Mouse (Mus musculus) forebrain, embryonic 15.5 days (tissue): ENCODE measurements around the gene Ptk7. TPM values are rescaled to one million over a fixed set of nuclear protein-coding genes. Genes with fewer than 3 reads are reported as not detected.

Experiments used
- ATAC-seq: fragments of 200-750 bp; cut with Nextera tagmentation; replicated peaks from 2 replicates; pipeline ENCODE4 v1.8.0; 2017; ENCODE audit warnings: mild to moderate bottlenecking, moderate TSS enrichment, moderate library complexity
- H3K27ac ChIP-seq: fragments of 300-500 bp; sonication (generic); replicated peaks from 2 replicates; pipeline ENCODE4 v1.5.1; 2015; ENCODE audit warnings: mild to moderate bottlenecking, inconsistent platforms
- H3K27me3 ChIP-seq: fragments of 300-500 bp; sonication (generic); 2 replicates; pipeline ENCODE4 v1.6.1; 2015; ENCODE audit warnings: inconsistent platforms
- H3K36me3 ChIP-seq: fragments of 300-500 bp; sonication (generic); 2 replicates; pipeline ENCODE4 v1.6.1; 2015; ENCODE audit warnings: mild to moderate bottlenecking, inconsistent platforms
- H3K4me1 ChIP-seq: fragments of 300-500 bp; sonication (generic); 2 replicates; pipeline ENCODE4 v1.6.1; 2015; ENCODE audit warnings: inconsistent platforms
- H3K4me2 ChIP-seq: fragments of 300-500 bp; sonication (generic); replicated peaks from 2 replicates; pipeline ENCODE4 v1.6.1; 2015; ENCODE audit warnings: mild to moderate bottlenecking, inconsistent platforms
- H3K4me3 ChIP-seq: fragments of 300-500 bp; sonication (generic); 2 replicates; pipeline ENCODE4 v1.5.1; 2015; ENCODE audit warnings: mild to moderate bottlenecking, inconsistent platforms
- H3K9ac ChIP-seq: fragments of 300-500 bp; sonication (generic); replicated peaks from 2 replicates; pipeline ENCODE4 v1.6.1; 2015; ENCODE audit warnings: mild to moderate bottlenecking, inconsistent platforms
- H3K9me3 ChIP-seq: fragments of 300-500 bp; sonication (generic); 2 replicates; pipeline ENCODE4 v1.6.1; 2016; ENCODE audit warnings: inconsistent platforms
- WGBS: fragments of 180-500 bp; shearing (Covaris S2); methylation state at CpG from one replicate; pipeline ENCODE4 v1.1.7; 2015; ENCODE audit warnings: mixed read lengths; 5-methylcytosine and 5-hydroxymethylcytosine counted together
- polyA plus RNA-seq: library from polyadenylated mRNA; unstranded; fragments of >200 nt; fragmentation: Nextera tagmentation; extraction: Ambion mirVana; gene quantifications from 2 replicates; pipeline ENCODE4 v1.2.1, GENCODE M21; 2015

The Ptk7 gene
- polyA plus RNA-seq, 1 experiment from 2014 or later: 33.0 TPM

GRCm38 (mm10) chr17:46552841-46553423 is 76.4 kb downstream of the Ptk7 start:
- Histone ChIP-seq H3K9me3 (no peaks in the 10 kb centered on the region), H3K27ac (peak overlapping the region; percentile 78), H3K27me3 (no peaks in the 10 kb centered on the region), H3K36me3 (peaks cover 35% of the 10 kb centered on the region), H3K4me3 (peak overlapping the region; percentile 85), H3K4me1 (peaks cover 30% of the 10 kb centered on the region), H3K9ac (peak overlapping the region; percentile 17), H3K4me2 (peak overlapping the region; percentile 95)
- WGBS: under 1% methylated on average over 24 of the region's 24 CpGs
- ATAC-seq: peak; percentile 80

GRCm38 (mm10) chr17:46552151-46552550 is 77.2 kb downstream of the Ptk7 start:
- H3K27ac ChIP-seq: no peak overlapping the region
- H3K4me2 ChIP-seq: no peak overlapping the region; the same call in 1 of the 2 replicates
- H3K4me1 ChIP-seq: peaks cover 33% of the 10 kb centered on the region
- no peaks in the 10 kb centered on the region for H3K9me3 ChIP-seq
- H3K36me3 ChIP-seq: peaks cover 35% of the 10 kb centered on the region
- H3K9ac ChIP-seq: no peak overlapping the region
- 0 out of 2 replicates have a peak overlapping the region, but pooled peaks have one; percentile 85 for H3K4me3 ChIP-seq
- WGBS: 84% methylated on average over 7 of the region's 7 CpGs
- ATAC-seq: no peak
- H3K27me3 ChIP-seq: no peaks in the 10 kb centered on the region; the same call in 1 of the 2 replicates

DNA sequence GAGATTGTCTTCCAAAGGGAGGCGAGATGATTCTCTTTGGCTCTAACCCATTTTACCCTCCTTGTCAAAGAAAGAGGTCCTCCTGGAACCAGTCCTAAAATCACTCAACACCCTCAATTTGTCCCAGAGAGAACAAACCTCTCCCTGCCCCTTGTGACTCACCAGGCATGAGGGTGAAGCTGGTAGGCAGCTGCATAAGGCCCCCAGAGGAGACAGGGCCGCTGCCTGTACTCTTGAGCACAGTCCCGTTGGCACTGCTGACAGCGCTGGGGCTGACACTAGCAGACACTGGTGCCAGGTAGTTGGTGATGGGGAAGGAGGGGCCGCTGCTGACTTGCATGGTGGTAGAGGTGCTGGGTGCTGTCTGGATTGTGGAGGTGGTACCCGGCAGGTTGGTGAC is 77.9 kb downstream of the Ptk7 start:
- Histone ChIP-seq H3K4me2 (no peak overlapping the region), H3K4me1 (peaks cover 41% of the 10 kb centered on the region), H3K36me3 (peaks cover 35% of the 10 kb centered on the region), H3K27ac (no peak overlapping the region), H3K9ac (no peak overlapping the region), H3K27me3 (no peaks in the 10 kb centered on the region; the same call in 1 of the 2 replicates), H3K9me3 (no peaks in the 10 kb centered on the region), H3K4me3 (no peak overlapping the region)
- ATAC-seq: no peak
- WGBS: 91% methylated on average over 6 of the region's 6 CpGs

- peaks cover 43% of the 10 kb centered on the region for H3K4me1 ChIP-seq
- H3K4me2 ChIP-seq: no peak overlapping the region
- ATAC-seq: no peak
- 90% methylated on average over 7 of the region's 7 CpGs for WGBS
- no peak overlapping the region for H3K4me3 ChIP-seq
- peaks cover 35% of the 10 kb centered on the region for H3K36me3 ChIP-seq
- no peak overlapping the region for H3K27ac ChIP-seq
- H3K9ac ChIP-seq: no peak overlapping the region
- no peaks in the 10 kb centered on the region; the same call in 1 of the 2 replicates for H3K27me3 ChIP-seq
- H3K9me3 ChIP-seq: no peaks in the 10 kb centered on the region
These were observed 78.4 kb downstream of the Ptk7 start for GRCm38 (mm10) chr17:46550904-46551303.

DNA sequence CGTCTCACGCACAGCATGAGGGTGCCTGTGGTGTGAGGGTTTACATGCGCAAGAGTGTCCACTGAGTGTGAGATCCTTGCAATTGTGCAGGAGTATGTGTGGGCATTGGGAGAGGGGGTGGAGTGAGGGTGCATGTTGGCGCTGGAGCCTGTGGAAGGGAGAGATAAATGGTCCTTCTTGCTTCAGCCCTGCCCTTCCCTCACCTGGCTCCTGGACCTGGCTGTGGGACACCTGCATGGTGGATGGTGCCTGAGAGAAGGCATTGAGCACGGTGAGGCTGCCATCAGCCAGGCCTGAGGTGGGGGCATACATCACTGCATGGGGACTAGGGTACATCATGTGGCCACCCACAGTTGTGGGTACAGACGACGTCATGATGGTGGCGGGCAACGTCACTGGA is 79.7 kb downstream of the Ptk7 start:
- Histone ChIP-seq H3K4me1 (peaks cover 51% of the 10 kb centered on the region), H3K27ac (no peak overlapping the region), H3K4me2 (no peak overlapping the region), H3K27me3 (no peaks in the 10 kb centered on the region; the same call in 1 of the 2 replicates), H3K9me3 (no peaks in the 10 kb centered on the region), H3K36me3 (peaks cover 35% of the 10 kb centered on the region), H3K9ac (no peak overlapping the region), H3K4me3 (no peak overlapping the region)
- ATAC-seq: no peak
- 92% methylated on average over 9 of the region's 9 CpGs for WGBS

- 20% methylated on average over 8 of the region's 8 CpGs for WGBS
- Histone ChIP-seq H3K9me3 (no peaks in the 10 kb centered on the region), H3K9ac (no peak overlapping the region), H3K27me3 (no peaks in the 10 kb centered on the region; the same call in 1 of the 2 replicates), H3K4me3 (no peak overlapping the region), H3K27ac (no peak overlapping the region), H3K36me3 (peaks cover 35% of the 10 kb centered on the region), H3K4me1 (peaks cover 47% of the 10 kb centered on the region), H3K4me2 (no peak overlapping the region)
- no peak for ATAC-seq
These were observed 80.1 kb downstream of the Ptk7 start for GRCm38 (mm10) chr17:46549193-46549592.

DNA sequence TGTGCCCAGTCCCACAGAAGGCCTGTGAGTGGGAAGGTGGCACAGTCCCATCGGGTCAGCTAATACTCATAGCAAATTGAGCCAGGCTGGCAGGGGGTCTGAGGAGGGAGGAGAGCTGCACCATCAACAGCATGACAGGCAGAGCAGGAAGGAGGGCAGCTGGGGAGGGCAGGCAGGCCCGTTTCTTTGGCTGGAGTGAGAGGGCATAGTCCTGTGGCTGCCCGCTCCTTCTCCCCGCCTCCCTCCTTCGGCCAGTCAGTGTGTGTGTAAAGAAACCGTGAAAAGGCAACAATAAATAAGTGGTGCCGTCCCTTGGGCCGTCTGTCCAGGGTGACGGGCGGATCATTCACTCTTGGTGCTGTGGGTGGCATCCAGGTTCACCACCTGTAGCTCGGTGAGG is 80.6 kb downstream of the Ptk7 start:
- Histone ChIP-seq H3K9ac (no peak overlapping the region), H3K4me2 (no peak overlapping the region), H3K4me1 (peaks cover 42% of the 10 kb centered on the region), H3K27me3 (no peaks in the 10 kb centered on the region; the same call in 1 of the 2 replicates), H3K9me3 (no peaks in the 10 kb centered on the region), H3K36me3 (peaks cover 35% of the 10 kb centered on the region), H3K27ac (no peak overlapping the region), H3K4me3 (no peak overlapping the region)
- no peak for ATAC-seq
- WGBS: 53% methylated on average over 11 of the region's 11 CpGs

GRCm38 (mm10) chr17:46547923-46548322 is 81.4 kb downstream of the Ptk7 start:
- H3K27me3 ChIP-seq: no peaks in the 10 kb centered on the region; the same call in 1 of the 2 replicates
- no peak overlapping the region for H3K9ac ChIP-seq
- H3K9me3 ChIP-seq: no peaks in the 10 kb centered on the region
- no peak overlapping the region for H3K4me3 ChIP-seq
- H3K27ac ChIP-seq: no peak overlapping the region
- no peak for ATAC-seq
- H3K4me2 ChIP-seq: no peak overlapping the region
- 17% methylated on average over 3 of the region's 3 CpGs for WGBS
- peaks cover 34% of the 10 kb centered on the region for H3K4me1 ChIP-seq
- H3K36me3 ChIP-seq: peaks cover 35% of the 10 kb centered on the region

- no peak for ATAC-seq
- no peak overlapping the region for H3K27ac ChIP-seq
- peaks cover 35% of the 10 kb centered on the region for H3K36me3 ChIP-seq
- peak overlapping the region; percentile 92; the same call in 1 of the 2 replicates for H3K4me2 ChIP-seq
- H3K9ac ChIP-seq: no peak overlapping the region
- H3K9me3 ChIP-seq: no peaks in the 10 kb centered on the region
- WGBS: 10% methylated on average over 8 of the region's 8 CpGs
- peaks cover 26% of the 10 kb centered on the region for H3K4me1 ChIP-seq
- no peak overlapping the region for H3K4me3 ChIP-seq
- H3K27me3 ChIP-seq: no peaks in the 10 kb centered on the region; the same call in 1 of the 2 replicates
These were observed 82.3 kb downstream of the Ptk7 start for GRCm38 (mm10) chr17:46546995-46547394.

- ATAC-seq: no peak; the same call in 1 of the 2 replicates
- Histone ChIP-seq H3K9me3 (no peaks in the 10 kb centered on the region), H3K4me2 (peak overlapping the region; percentile 92), H3K27me3 (no peaks in the 10 kb centered on the region; the same call in 1 of the 2 replicates), H3K4me3 (peak overlapping the region; percentile 81), H3K4me1 (peaks cover 23% of the 10 kb centered on the region), H3K36me3 (peaks cover 32% of the 10 kb centered on the region), H3K9ac (peak overlapping the region; percentile 86), H3K27ac (no peak overlapping the region)
- WGBS: 11% methylated on average over 7 of the region's 7 CpGs
These were observed 82.7 kb downstream of the Ptk7 start for GRCm38 (mm10) chr17:46546591-46546990.

GRCm38 (mm10) chr17:46545813-46546564 is 83.3 kb downstream of the Ptk7 start, which contains the start of gene Cul9:
Gene Cul9 (minus strand): TSS chr17:46546388.
- under 1% methylated on average over 44 of the region's 49 CpGs for WGBS
- ATAC-seq: peak; percentile 89
- Histone ChIP-seq H3K9me3 (no peaks in the 10 kb centered on the region), H3K4me3 (peak within 1 kb of the TSS; percentile 81), H3K27me3 (no peaks in the 10 kb centered on the region; the same call in 1 of the 2 replicates), H3K36me3 (peaks cover 32% of the 10 kb centered on the region), H3K9ac (peak within 1 kb of the TSS; percentile 86), H3K4me2 (peak within 1 kb of the TSS; percentile 92), H3K4me1 (peaks cover 23% of the 10 kb centered on the region), H3K27ac (0 out of 2 replicates have a peak within 1 kb of the TSS, but pooled peaks have one; percentile 44)

DNA sequence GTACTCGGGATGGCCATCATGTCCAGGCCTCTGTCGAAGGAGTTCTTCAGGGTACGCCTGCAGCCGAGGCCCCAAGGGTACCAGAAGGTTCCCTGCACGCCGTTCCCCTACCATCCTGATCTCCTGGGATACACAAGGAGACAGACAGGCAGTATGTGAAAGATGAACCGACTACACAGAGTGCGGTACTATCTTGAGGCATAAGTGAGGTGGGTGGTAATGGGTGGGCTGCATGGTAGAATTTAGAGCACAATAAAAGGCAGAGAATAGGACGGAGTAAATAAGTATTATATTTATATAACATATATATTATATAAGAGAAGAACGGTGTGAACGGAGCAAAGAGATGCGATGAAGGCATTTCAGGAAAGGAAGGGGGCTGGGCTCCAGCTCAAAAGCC is 85.6 kb downstream of the Ptk7 start:
- Histone ChIP-seq H3K36me3 (peaks cover 30% of the 10 kb centered on the region), H3K27me3 (no peaks in the 10 kb centered on the region; the same call in 1 of the 2 replicates), H3K4me1 (peaks cover 23% of the 10 kb centered on the region), H3K4me3 (no peak overlapping the region), H3K9ac (no peak overlapping the region), H3K27ac (no peak overlapping the region), H3K4me2 (no peak overlapping the region), H3K9me3 (no peaks in the 10 kb centered on the region)
- ATAC-seq: no peak
- 93% methylated on average over 12 of the region's 12 CpGs for WGBS
